Mouse (Mus musculus) Muller cell, postnatal 12 days (primary cell): ENCODE data around the gene 9930021J03Rik.

ENCODE experiments used
- DNase-seq: peaks from one replicate; pipeline ENCODE4 v3.0.0-alpha.2; 2015; ENCODE audit errors: inconsistent ontology term

Gene 9930021J03Rik

GRCm38 (mm10) chr19:29805917-29806785 is at the start of gene 9930021J03Rik:
Gene 9930021J03Rik (minus strand): TSS chr19:29805989.
- peak; percentile 99 for DNase-seq

DNA sequence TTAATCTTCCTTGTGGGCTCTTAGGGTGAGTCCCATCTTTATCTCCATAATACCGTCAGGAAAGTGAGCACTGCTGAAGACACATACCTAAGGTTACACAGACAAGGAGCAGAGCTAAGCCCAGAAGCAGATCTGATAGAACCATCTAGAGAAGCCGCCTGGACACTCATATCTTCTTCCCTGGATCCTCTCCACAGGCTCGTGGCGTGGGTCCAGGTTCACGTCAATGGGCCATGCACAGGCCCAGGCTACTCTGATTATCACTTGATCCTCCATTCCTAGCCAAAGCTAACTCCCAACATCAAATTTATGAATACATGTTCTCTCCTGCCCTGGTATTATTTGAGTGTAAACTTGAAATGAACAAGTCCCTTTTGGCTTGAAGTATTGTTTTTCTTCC is 47.9 kb upstream of the 9930021J03Rik start:
- no peak for DNase-seq

GRCm38 (mm10) chr19:29851036-29851690 is 45.4 kb upstream of the 9930021J03Rik start:
- DNase-seq = peak; percentile 28

DNA sequence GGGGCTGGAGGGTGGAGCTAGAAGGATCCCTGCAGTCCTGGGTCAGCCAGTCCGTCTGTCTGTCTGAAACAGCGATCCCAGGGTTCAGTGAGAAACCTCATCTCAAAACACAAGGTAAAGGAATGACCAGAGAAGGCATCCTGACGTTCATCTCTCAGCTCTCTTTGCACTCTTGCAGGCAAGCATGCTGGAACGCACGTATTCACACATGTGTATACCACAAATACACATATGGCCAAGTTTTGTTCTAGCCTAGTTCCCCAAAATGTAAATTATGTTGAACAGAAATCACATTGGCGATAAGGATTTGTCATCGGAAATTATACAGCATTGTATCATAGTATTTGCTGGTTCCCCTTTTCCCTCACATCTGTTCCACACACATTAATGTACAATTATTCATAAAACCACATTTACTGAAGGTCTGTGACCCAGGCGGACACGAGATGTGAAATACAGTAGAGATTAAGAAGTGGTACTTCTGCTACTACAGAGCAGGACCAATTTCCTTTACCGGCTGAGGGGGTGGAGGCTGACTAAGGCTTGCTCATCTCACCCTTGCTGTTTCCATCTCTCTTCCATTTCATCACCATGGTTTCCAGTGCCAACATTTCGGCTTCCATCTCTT is 44.2 kb upstream of the 9930021J03Rik start:
- no peak for DNase-seq

DNA sequence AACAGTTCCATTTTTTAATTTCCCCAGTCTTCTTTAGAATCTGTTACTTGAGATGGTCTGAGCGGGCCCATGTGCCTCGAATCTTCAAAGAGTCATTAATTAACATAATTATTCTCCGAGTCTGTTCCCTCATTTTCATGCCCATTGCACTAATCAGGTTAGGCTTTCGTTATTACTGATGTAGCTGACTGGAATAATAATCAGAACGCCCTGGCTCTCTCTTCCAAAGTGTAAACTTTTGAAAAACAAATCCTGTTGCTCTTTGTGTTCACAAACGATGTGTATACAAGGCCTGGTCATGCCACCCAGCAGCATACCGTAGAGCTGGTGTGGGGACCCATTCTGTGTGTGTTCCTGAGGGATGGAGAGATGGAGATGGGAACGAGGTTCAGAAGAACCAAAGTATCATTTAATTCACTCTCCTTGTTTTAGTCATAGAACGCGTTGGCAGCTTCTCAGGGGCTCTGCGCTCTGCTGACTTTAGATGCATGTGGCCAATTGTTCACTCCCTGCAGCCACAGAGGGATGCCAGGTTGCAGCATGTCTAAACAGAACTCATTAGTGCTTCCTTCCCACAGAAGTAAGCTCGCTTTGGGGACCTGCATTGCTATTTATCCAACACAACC is 38.4 kb upstream of the 9930021J03Rik start:
- peak; percentile 95 for DNase-seq

GRCm38 (mm10) chr19:29843641-29844035 is 37.8 kb upstream of the 9930021J03Rik start:
- DNase-seq = no peak

GRCm38 (mm10) chr19:29842973-29843372 is 37.2 kb upstream of the 9930021J03Rik start:
- DNase-seq = peak; percentile 96

- peak; percentile 74 for DNase-seq
Measured at GRCm38 (mm10) chr19:29840642-29841041, 34.9 kb upstream of the 9930021J03Rik start.

- peak; percentile 69 for DNase-seq
Measured at GRCm38 (mm10) chr19:29838636-29839135, 32.9 kb upstream of the 9930021J03Rik start.

- peak; percentile 92 for DNase-seq
Measured at GRCm38 (mm10) chr19:29838171-29838570, 32.4 kb upstream of the 9930021J03Rik start.

DNA sequence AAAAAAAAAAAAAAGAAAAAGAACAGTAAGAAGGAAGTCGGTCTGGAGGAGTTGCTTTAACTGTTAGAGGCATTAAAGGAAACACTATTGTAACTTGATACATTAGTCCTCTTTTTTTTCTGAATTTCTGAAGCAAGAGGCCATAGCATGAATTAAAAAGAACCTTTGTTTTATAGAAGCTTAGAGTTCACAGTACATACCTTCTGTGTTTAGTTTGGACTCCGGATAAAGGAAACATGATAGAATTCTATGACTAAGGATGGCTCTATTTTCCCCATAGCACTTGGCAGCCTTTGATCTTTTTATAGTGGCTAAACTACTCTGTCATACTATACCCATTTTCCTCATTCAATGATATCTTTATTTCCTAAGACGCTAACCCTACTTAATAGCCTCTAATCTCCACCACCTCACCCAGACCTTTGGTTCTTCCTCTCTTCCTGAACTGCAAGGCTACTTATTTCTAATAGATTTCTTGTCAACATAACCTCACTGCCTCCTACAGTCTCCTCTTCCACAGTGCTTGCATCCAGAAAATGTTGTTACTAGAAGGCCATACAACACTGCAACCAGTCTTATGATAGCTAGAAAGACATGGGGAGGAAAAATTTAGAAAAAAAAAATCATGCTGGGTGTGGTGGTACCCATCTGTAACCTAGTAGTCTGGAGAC is 29.7 kb upstream of the 9930021J03Rik start:
- peak; percentile 60 for DNase-seq

DNA sequence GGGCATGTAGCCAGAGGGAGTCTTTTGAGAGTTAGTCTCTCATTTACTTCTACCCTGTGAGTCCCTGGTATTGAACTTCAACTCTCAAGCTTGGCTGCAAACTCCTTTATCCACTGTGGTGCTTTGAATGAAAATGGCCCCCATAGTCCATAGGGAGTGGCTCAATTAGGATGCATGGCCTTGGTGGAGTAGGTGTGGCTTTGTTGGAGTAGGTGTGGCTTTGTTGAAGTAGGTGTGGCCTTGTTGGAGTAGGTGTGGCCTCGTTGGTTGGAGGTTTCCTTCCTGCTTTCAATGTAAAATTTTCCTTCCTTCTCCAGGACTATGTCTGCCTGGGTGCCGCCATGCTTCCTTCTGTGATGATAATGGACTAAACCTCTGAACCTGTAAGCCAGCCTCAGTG is 25.1 kb upstream of the 9930021J03Rik start:
- no peak for DNase-seq

GRCm38 (mm10) chr19:29828558-29828957 is 22.8 kb upstream of the 9930021J03Rik start:
- no peak for DNase-seq

GRCm38 (mm10) chr19:29826686-29827085 is 20.9 kb upstream of the 9930021J03Rik start:
- DNase-seq = peak; percentile 42

- no peak for DNase-seq
Measured at GRCm38 (mm10) chr19:29825003-29825402, 19.2 kb upstream of the 9930021J03Rik start.

DNA sequence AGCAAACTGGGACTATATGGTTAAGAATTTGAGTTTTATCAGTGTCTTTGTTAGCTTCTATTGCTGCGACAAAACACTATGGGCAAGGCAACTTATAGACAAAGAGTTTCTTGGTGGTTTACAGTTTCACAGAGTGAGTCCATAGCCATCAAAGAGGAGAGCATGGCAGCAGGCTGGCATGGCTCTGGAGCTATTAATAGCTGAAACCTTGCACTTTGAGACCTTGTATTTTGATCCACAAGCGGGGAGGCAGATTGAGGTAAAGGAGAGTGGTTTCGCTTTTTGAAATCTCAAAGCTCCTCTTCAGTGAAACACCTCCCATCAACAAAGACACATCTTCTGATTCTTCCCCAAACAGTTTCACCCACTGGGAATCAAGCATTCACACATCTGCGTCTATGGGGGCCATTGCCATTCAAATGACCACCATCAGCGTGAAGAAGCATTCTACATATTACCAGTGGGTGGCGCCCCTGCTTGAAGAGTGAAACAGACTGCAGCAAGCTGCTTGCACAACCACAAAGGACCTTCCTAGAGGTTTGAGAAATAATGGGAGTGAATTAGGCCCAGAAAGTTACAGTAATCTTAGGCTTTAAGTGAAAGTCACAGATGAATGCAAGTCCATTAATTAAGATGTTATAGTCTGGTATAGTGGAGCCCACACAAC is 18.4 kb upstream of the 9930021J03Rik start:
- DNase-seq = peak; percentile 47

GRCm38 (mm10) chr19:29823456-29824010 is 17.7 kb upstream of the 9930021J03Rik start:
- DNase-seq = no peak

GRCm38 (mm10) chr19:29820966-29821365 is 15.2 kb upstream of the 9930021J03Rik start:
- DNase-seq = no peak

DNA sequence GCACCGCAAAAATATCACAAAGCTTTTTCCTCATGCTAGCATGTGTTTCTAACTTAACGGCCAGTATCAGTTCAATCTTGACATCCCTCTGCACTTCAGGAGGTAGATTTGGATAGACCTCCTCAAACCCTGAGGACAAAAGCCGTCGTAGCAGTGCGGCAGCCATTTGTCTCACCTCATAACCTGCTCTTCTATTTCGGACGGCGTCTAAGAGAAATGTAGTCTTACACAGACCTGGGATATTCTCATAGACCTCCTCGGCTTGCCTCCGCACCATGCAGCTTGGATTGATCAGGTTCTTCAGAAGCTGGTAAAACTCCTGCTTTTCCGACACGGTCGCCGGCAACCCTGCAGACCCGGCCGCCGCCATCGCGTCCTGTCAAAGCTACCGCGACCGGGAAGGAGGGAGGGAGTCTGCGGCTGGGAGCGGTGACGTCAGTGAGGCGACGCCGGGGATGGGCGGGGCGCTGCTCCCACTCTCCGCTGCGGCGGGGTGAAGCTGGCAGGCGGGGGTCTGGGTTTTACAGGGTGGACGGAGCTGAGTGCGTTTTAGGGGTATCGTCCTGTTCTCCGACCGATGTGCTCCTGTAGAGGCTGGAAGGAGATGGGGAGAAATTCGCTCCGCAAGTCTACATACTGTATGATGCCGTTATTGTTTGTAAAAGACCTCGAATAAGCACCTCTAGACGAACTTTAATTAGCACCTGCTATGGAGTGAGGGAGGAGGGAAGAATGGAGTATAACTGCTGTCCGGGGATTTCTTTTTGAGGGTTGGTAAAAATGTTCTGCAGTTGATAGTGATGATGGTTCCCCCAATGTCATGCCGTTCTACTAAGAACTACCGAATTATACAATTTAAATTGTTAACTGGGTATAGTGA is 7.0 kb upstream of the 9930021J03Rik start, which contains the start of gene Ranbp6:
Gene Ranbp6 (minus strand): TSS at position 394 of the 880 bp plus-strand sequence.
- peak; percentile 90 for DNase-seq
